25 mouse cellular contexts compared by ENCODE assay signal in genomic region chr13:73990761-73991160, GRCm38 (mm10). TPM values are rescaled to one million over a fixed set of nuclear protein-coding genes. Genes with fewer than 3 reads are reported as not detected.
DNase-seq lines count a peak whose midpoint lies in the region; ATAC-seq lines count a peak whose summit lies in the region.
"Had no signal": no experiment of that assay in that cellular context is flagged by ENCODE, and none has a peak within 500 bp of the region (broad histone marks: within the 10 kb centered on the region; RNA-seq: fewer than 3 reads in every experiment).

No protein-coding gene starts in this region.

- H3K4me2 ChIP-seq in heart, embryonic 16.5 days (ENCODE audit: low read depth, low read length), result no peak overlapping the region
- peak overlapping the region; percentile 35 for H3K4me2 ChIP-seq in liver, embryonic 13.5 days
- H3K4me2 ChIP-seq: midbrain, embryonic 11.5 days; neural tube, embryonic 13.5 days had no signal

- no peaks in the 10 kb centered on the region for H3K9me3 ChIP-seq in heart, embryonic 16.5 days (replicated peaks; ENCODE audit: control insufficient read depth, low read length)
- H3K9me3 ChIP-seq in liver, embryonic 13.5 days (replicated peaks), result no peaks in the 10 kb centered on the region
- H3K9me3 ChIP-seq: limb, embryonic 10.5 days; neural tube, embryonic 13.5 days had no signal

- no peaks in the 10 kb centered on the region for H3K27me3 ChIP-seq in heart, embryonic 16.5 days (ENCODE audit: control insufficient read depth, insufficient read depth, low read length)
- H3K27me3 ChIP-seq in liver, embryonic 13.5 days, result no peaks in the 10 kb centered on the region
- H3K27me3 ChIP-seq: neural tube, embryonic 13.5 days had no signal

- ATAC-seq in heart, embryonic 16.5 days (replicated peaks; ENCODE audit: extremely low read depth, insufficient read depth, low FRiP score), result peak; percentile 37; the same call in 1 of the 2 replicates
- peak; percentile 51; the same call in 1 of the 2 replicates for ATAC-seq in erythroblast, adult 5-6 weeks (replicated peaks; ENCODE audit: low FRiP score, poor library complexity, severe bottlenecking)
- ATAC-seq in liver, embryonic 13.5 days (ENCODE audit: low read depth), result peak; percentile 96
- ATAC-seq: activated CD4-positive, CD25-positive, alpha-beta regulatory T cell, adult 4 months; forebrain, embryonic 16.5 days; Patski had no signal

- no peak for DNase-seq in heart, adult 18-20 months
- peak; percentile 40 for DNase-seq in liver, embryonic 13.5 days
- no peak for DNase-seq in kidney, postnatal 36 days
- DNase-seq in layer of hippocampus, adult 9-11 months, result no peak
- DNase-seq in cerebellum, postnatal 14 days, result no peak
- DNase-seq: B cell, adult 2 months; cerebellum, adult 11 months; cerebellum, postnatal 25 days; lung, adult 2 months; lung, postnatal 36 days; right cerebral cortex, postnatal 25 days; thymus, postnatal 25 days had no signal

- no peak overlapping the region for H3K4me3 ChIP-seq in heart, embryonic 16.5 days (ENCODE audit: low read length)
- H3K4me3 ChIP-seq in liver, embryonic 13.5 days (replicated peaks), result no peak overlapping the region
- H3K4me3 ChIP-seq: limb, embryonic 10.5 days; neural tube, embryonic 13.5 days had no signal

- WGBS in heart, embryonic 16.5 days, result 7% methylated on average over 2 of the region's 2 CpGs
- 18% methylated on average over 2 of the region's 2 CpGs for WGBS in liver, embryonic 13.5 days (ENCODE audit: insufficient replicate concordance)

- H3K4me1 ChIP-seq in heart, embryonic 16.5 days (ENCODE audit: control insufficient read depth, insufficient read depth, low read length), result peaks cover 4% of the 10 kb centered on the region; the same call in 1 of the 2 replicates
- peaks cover 19% of the 10 kb centered on the region for H3K4me1 ChIP-seq in liver, embryonic 13.5 days (replicated peaks)
- H3K4me1 ChIP-seq: limb, embryonic 10.5 days; neural tube, embryonic 13.5 days had no signal

- H3K9ac ChIP-seq in heart, embryonic 16.5 days (ENCODE audit: low read length), result no peak overlapping the region
- no peak overlapping the region for H3K9ac ChIP-seq in liver, embryonic 13.5 days
- H3K9ac ChIP-seq: neural tube, embryonic 13.5 days had no signal

- H3K36me3 ChIP-seq in heart, embryonic 16.5 days (ENCODE audit: control insufficient read depth, insufficient read depth), result no peaks in the 10 kb centered on the region
- H3K36me3 ChIP-seq in liver, embryonic 13.5 days, result no peaks in the 10 kb centered on the region
- H3K36me3 ChIP-seq: limb, embryonic 10.5 days; neural tube, embryonic 13.5 days had no signal

- no peak overlapping the region for H3K27ac ChIP-seq in heart, embryonic 16.5 days (ENCODE audit: low read length)
- peak overlapping the region; percentile 31; the same call in 1 of the 2 replicates for H3K27ac ChIP-seq in liver, embryonic 13.5 days
- H3K27ac ChIP-seq: limb, embryonic 10.5 days; neural tube, embryonic 13.5 days had no signal

RNA-seq across cellular contexts. Expression of gene Tppp, which starts 18.4 kb away (rescaled TPM):
- polyA plus RNA-seq in heart, embryonic 16.5 days (2015; fragmentation: Nextera tagmentation; extraction: Ambion mirVana), result 6.4 and 8.6 TPM in 2 replicates
- 10 to 100 TPM; 12.9 to 13.3 TPM for total RNA-seq in heart, adult 18-20 months (2021)
- total RNA-seq in erythroblast, adult 5-6 weeks (2015; ENCODE audit: low replicate concordance), result 0.63 TPM in 1 of 2 replicates, not detected in the other
- total RNA-seq in erythroblast, adult 5-6 weeks (2017; ENCODE audit: low replicate concordance), result 0.17 and 0.28 TPM in 2 replicates
- polyA plus RNA-seq in liver, embryonic 13.5 days (2015; fragmentation: Nextera tagmentation; extraction: Ambion mirVana), result 0.20 and 0.30 TPM in 2 replicates
- total RNA-seq: granulocyte monocyte progenitor cell, adult 5-6 weeks had no signal

RNA-seq across cellular contexts. Expression of gene Zdhhc11, which starts 27.1 kb away (rescaled TPM):
- not detected in 2 replicates for polyA plus RNA-seq in heart, embryonic 16.5 days (2015; fragmentation: Nextera tagmentation; extraction: Ambion mirVana)
- not detected for total RNA-seq in heart, adult 18-20 months (2021)
- not detected in 2 replicates for total RNA-seq in erythroblast, adult 5-6 weeks (2015; ENCODE audit: low replicate concordance)
- not detected in 2 replicates for total RNA-seq in erythroblast, adult 5-6 weeks (2017; ENCODE audit: low replicate concordance)
- not detected in 2 replicates for polyA plus RNA-seq in liver, embryonic 13.5 days (2015; fragmentation: Nextera tagmentation; extraction: Ambion mirVana)
- total RNA-seq: granulocyte monocyte progenitor cell, adult 5-6 weeks; heart, postnatal 4 days; layer of hippocampus, adult 18-20 months; left cerebral cortex, adult 18-20 months had no signal
- polyA plus RNA-seq: activated CD4-positive, CD25-positive, alpha-beta regulatory T cell, adult 4 months; forebrain, embryonic 16.5 days; kidney, embryonic 14.5 days; limb, embryonic 10.5 days; lung, adult 2 months; midbrain, embryonic 11.5 days; neural tube, embryonic 13.5 days; Patski had no signal

RNA-seq across cellular contexts. Expression of gene Brd9, which starts 53.1 kb away (rescaled TPM):
- 36.4 and 38.1 TPM in 2 replicates for polyA plus RNA-seq in heart, embryonic 16.5 days (2015; fragmentation: Nextera tagmentation; extraction: Ambion mirVana)
- 10 to 100 TPM; 17.2 to 21.3 TPM for total RNA-seq in heart, adult 18-20 months (2021)
- 12.3 and 17.1 TPM in 2 replicates for total RNA-seq in erythroblast, adult 5-6 weeks (2015; ENCODE audit: low replicate concordance)
- total RNA-seq in erythroblast, adult 5-6 weeks (2017; ENCODE audit: low replicate concordance), result 32.5 and 37.6 TPM in 2 replicates
- 18.1 and 18.2 TPM in 2 replicates for polyA plus RNA-seq in liver, embryonic 13.5 days (2015; fragmentation: Nextera tagmentation; extraction: Ambion mirVana)

RNA-seq across cellular contexts. Expression of gene Trip13, which starts 53.2 kb away (rescaled TPM):
- 25.1 and 27.3 TPM in 2 replicates for polyA plus RNA-seq in heart, embryonic 16.5 days (2015; fragmentation: Nextera tagmentation; extraction: Ambion mirVana)
- total RNA-seq in heart, adult 18-20 months (2021), result under 1 TPM; 0.18 to 0.32 TPM
- 6.1 and 6.5 TPM in 2 replicates for total RNA-seq in erythroblast, adult 5-6 weeks (2015; ENCODE audit: low replicate concordance)
- total RNA-seq in erythroblast, adult 5-6 weeks (2017; ENCODE audit: low replicate concordance), result 11.7 and 14.9 TPM in 2 replicates
- polyA plus RNA-seq in liver, embryonic 13.5 days (2015; fragmentation: Nextera tagmentation; extraction: Ambion mirVana), result 29.0 and 34.3 TPM in 2 replicates

Comparison
In these comparisons a context has a peak if more than half of its experiments do, and no peak if none do; other contexts are left out.
1. ATAC-seq: peak in every context shown above with its lines; median percentile 96 in liver, embryonic 13.5 days; 51 in erythroblast, adult 5-6 weeks; 37 in heart, embryonic 16.5 days.
2. RNA of gene Tppp, which starts 18.4 kb away (total RNA-seq): 12.9 to 13.3 TPM in heart, adult 18-20 months; 0.17 to 0.63 TPM in erythroblast, adult 5-6 weeks; every median in the first group is over 4 times any median in the second.